Mouse (Mus musculus) liver, embryonic 14.5 days (tissue): Measurements from ENCODE around the gene Wdr45b.

Experiments
- CTCF ChIP-seq: IDR thresholded peaks from 2 replicates; pipeline ENCODE4 v1.5.1; 2016; ENCODE audit warnings: antibody characterized with exemption, low read depth, control low read depth
- EP300 ChIP-seq: IDR thresholded peaks from 2 replicates; pipeline ENCODE4 v1.6.1; 2016; ENCODE audit warnings: antibody characterized with exemption, low read depth

DNA sequence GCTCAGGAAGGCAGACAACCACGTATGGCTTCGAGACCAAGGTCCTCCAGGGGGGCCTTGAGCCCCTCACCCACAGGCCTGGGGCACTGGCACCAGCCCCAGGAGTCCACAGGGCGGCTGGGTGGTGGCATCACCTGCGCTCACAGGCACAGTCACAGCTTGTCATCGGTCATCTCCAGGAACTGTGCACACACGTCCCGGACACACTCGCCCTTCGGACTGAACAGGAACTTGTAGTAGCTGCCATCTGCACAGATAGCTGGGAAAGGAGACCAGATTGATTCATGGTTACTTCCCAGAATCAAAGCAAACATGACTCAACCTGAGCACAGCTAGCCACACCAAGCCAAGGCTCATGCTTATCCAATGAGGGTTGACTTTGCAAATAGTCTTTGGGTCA, 26.0 kb downstream of the Wdr45b start:
- no peak for TF ChIP-seq CTCF
- TF ChIP-seq EP300 = no peak
